Mouse (Mus musculus) hindbrain, embryonic 13.5 days (tissue): ENCODE measurements around the gene Gm17455. TPM values are rescaled to one million over a fixed set of nuclear protein-coding genes. Genes with fewer than 3 reads are reported as not detected.

Source experiments
- ATAC-seq: fragments of 200-750 bp; cut with Nextera tagmentation; 2 replicates; pipeline ENCODE4 v1.8.0; 2017; ENCODE audit warnings: moderate TSS enrichment; ENCODE audit not compliant: low FRiP score
- H3K27ac ChIP-seq: fragments of 300-500 bp; sonication (generic); 2 replicates; pipeline ENCODE4 v1.5.1; 2015; ENCODE audit warnings: inconsistent platforms, mild to moderate bottlenecking, moderate library complexity
- H3K27me3 ChIP-seq: fragments of 300-500 bp; sonication (generic); 2 replicates; pipeline ENCODE4 v1.6.1; 2015; ENCODE audit warnings: mild to moderate bottlenecking, inconsistent platforms
- H3K36me3 ChIP-seq: fragments of 300-500 bp; sonication (generic); 2 replicates; pipeline ENCODE4 v1.6.1; 2015; ENCODE audit warnings: mild to moderate bottlenecking, inconsistent platforms
- H3K4me1 ChIP-seq: fragments of 300-500 bp; sonication (generic); replicated peaks from 2 replicates; pipeline ENCODE4 v1.6.1; 2015; ENCODE audit warnings: inconsistent platforms
- H3K4me2 ChIP-seq: fragments of 300-500 bp; sonication (generic); 2 replicates; pipeline ENCODE4 v1.6.1; 2015; ENCODE audit warnings: inconsistent platforms, mild to moderate bottlenecking, moderate library complexity
- H3K4me3 ChIP-seq: fragments of 300-500 bp; sonication (generic); 2 replicates; pipeline ENCODE4 v1.5.1; 2015; ENCODE audit warnings: mild to moderate bottlenecking, inconsistent platforms
- H3K9ac ChIP-seq: fragments of 300-500 bp; sonication (generic); 2 replicates; pipeline ENCODE4 v1.6.1; 2015; ENCODE audit warnings: mild to moderate bottlenecking, inconsistent platforms
- H3K9me3 ChIP-seq: fragments of 300-500 bp; sonication (generic); 2 replicates; pipeline ENCODE4 v1.6.1; 2016; ENCODE audit warnings: inconsistent platforms
- WGBS: fragments of 180-500 bp; shearing (Covaris S2); methylation state at CpG from one replicate; pipeline ENCODE4 v1.1.7; 2015; 5-methylcytosine and 5-hydroxymethylcytosine counted together
- polyA plus RNA-seq: library from polyadenylated mRNA; unstranded; fragments of >200 nt; fragmentation: Nextera tagmentation; extraction: Ambion mirVana; gene quantifications from 2 replicates; pipeline ENCODE4 v1.2.1, GENCODE M21; 2015

Gene Gm17455
- polyA plus RNA-seq, 1 experiment from 2014 or later, result 13.2 TPM

GRCm38 (mm10) chr10:60442321-60442720 is 42.8 kb downstream of the Gm17455 start:
- Histone ChIP-seq H3K27me3 (no peaks in the 10 kb centered on the region), H3K27ac (no peak overlapping the region), H3K4me1 (0 out of 2 replicates have a peak, but pooled peaks cover 3% of the 10 kb centered on the region), H3K4me2 (no peak overlapping the region), H3K9ac (no peak overlapping the region), H3K9me3 (no peaks in the 10 kb centered on the region), H3K4me3 (no peak overlapping the region), H3K36me3 (no peaks in the 10 kb centered on the region)
- ATAC-seq, result no peak
- WGBS, result 83% methylated on average over 4 of the region's 4 CpGs

- H3K27me3 ChIP-seq, result no peaks in the 10 kb centered on the region
- H3K4me1 ChIP-seq, result peaks cover 7% of the 10 kb centered on the region
- WGBS, result 8% methylated on average over 2 of the region's 2 CpGs
- no peaks in the 10 kb centered on the region for H3K36me3 ChIP-seq
- no peak for ATAC-seq
- H3K9me3 ChIP-seq, result no peaks in the 10 kb centered on the region
- no peak overlapping the region for H3K4me2 ChIP-seq
- H3K27ac ChIP-seq, result no peak overlapping the region
- H3K4me3 ChIP-seq, result no peak overlapping the region
- H3K9ac ChIP-seq, result no peak overlapping the region
Measured at GRCm38 (mm10) chr10:60443078-60443477, 43.6 kb downstream of the Gm17455 start.

GRCm38 (mm10) chr10:60445031-60445593 is 45.6 kb downstream of the Gm17455 start:
- H3K36me3 ChIP-seq, result no peaks in the 10 kb centered on the region
- WGBS, result 71% methylated on average over 8 of the region's 8 CpGs
- H3K4me2 ChIP-seq, result no peak overlapping the region
- H3K4me3 ChIP-seq, result no peak overlapping the region
- H3K27me3 ChIP-seq, result 0 out of 2 replicates have a peak, but pooled peaks cover 11% of the 10 kb centered on the region
- H3K4me1 ChIP-seq, result peaks cover 7% of the 10 kb centered on the region
- no peak for ATAC-seq
- H3K27ac ChIP-seq, result no peak overlapping the region
- no peaks in the 10 kb centered on the region for H3K9me3 ChIP-seq
- no peak overlapping the region for H3K9ac ChIP-seq

GRCm38 (mm10) chr10:60447186-60447585 is 47.7 kb downstream of the Gm17455 start:
- no peaks in the 10 kb centered on the region for H3K36me3 ChIP-seq
- peak overlapping the region; percentile 27; the same call in 1 of the 2 replicates for H3K27ac ChIP-seq
- H3K27me3 ChIP-seq, result 0 out of 2 replicates have a peak, but pooled peaks cover 11% of the 10 kb centered on the region
- H3K9me3 ChIP-seq, result no peaks in the 10 kb centered on the region
- 56% methylated on average over 12 of the region's 12 CpGs for WGBS
- H3K9ac ChIP-seq, result no peak overlapping the region
- no peak overlapping the region for H3K4me3 ChIP-seq
- no peak overlapping the region for H3K4me2 ChIP-seq
- H3K4me1 ChIP-seq, result peaks cover 7% of the 10 kb centered on the region
- ATAC-seq, result peak; percentile 55; the same call in 1 of the 2 replicates

Other genes with a start within 250 kb of the Gm17455 start
- gene Chst3, start 180.5 kb upstream of the Gm17455 start, polyA plus RNA-seq, result 1.8 and 2.0 TPM in 2 replicates
- 152 and 153 TPM in 2 replicates for gene Psap, start 122.1 kb upstream of the Gm17455 start, polyA plus RNA-seq
- 2.2 and 2.3 TPM in 2 replicates for gene Vsir, start 52.9 kb upstream of the Gm17455 start, polyA plus RNA-seq